Mouse (Mus musculus) monocyte, adult 5-6 weeks (primary cell): ENCODE results near the gene Schip1. TPM values are rescaled to one million over a fixed set of nuclear protein-coding genes. Genes with fewer than 3 reads are reported as not detected.

Experiments
- ATAC-seq: fragments of 153-309, 156-312 bp; replicated peaks from 2 replicates; pipeline ENCODE4 v1.8.0; 2017; ENCODE audit warnings: mild to moderate bottlenecking; ENCODE audit not compliant: low TSS enrichment, insufficient number of reproducible peaks, severe bottlenecking, poor library complexity, low FRiP score
- total RNA-seq: library from RNA; stranded (forward); fragments of 200-1000, 200-491, 200-594 nt; gene quantifications from 3 replicates; pipeline ENCODE4 v1.2.3, GENCODE M21; 2017

Gene Schip1
- total RNA-seq, 1 experiment from 2014 or later, result 0.29 TPM

DNA sequence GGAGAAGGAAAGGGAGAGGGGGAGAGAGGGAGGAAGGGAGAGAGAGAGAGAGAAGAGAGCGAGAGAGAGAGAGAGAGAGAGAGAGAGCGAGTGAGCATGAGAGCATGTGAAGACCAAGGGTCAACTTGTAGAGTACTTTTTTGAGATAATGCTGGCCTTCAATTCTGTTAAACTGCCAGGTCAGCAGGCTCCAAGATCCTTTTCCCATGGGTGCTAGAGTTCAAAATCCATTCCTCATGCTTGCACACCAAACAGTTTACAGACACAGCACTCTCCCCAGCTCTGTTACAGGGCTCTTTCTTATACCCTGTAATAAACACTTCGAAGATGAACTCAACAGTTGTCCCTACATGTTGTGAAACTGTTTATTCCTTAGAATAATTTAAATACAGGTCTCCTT is 450.1 kb downstream of the Schip1 start:
- ATAC-seq, result no peak

DNA sequence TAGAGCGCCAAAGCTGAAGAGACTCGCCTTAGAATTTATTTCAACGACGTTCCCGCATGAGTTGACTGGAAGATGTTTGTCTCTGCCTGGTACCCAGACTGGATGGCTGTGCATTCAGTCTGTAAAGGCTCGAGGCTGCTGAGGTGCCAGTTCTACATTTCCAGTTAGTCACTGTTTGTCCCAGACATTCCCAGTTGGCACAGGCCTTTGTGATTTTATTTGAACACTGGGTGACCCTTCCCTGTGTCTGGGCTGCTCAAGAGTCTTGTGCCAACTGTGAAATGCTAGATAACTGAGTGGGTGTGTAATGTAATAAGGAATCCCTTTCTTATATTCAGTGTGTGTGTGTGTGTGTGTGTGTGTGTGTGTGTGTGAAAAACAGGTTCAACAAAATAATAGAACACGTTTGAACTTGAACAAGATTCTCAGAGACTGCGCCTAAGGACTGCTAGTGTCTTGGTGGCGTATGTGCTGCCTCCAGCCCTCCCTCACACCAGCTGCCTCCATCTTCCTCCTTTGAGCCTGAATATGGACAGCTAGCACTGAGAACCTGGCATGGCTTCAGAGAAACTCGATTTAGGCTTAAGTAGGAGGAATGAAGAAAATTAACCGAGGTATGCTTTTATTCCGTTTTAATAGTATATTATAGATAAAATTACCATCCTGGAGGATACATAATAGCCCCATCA is 451.9 kb downstream of the Schip1 start:
- no peak for ATAC-seq

DNA sequence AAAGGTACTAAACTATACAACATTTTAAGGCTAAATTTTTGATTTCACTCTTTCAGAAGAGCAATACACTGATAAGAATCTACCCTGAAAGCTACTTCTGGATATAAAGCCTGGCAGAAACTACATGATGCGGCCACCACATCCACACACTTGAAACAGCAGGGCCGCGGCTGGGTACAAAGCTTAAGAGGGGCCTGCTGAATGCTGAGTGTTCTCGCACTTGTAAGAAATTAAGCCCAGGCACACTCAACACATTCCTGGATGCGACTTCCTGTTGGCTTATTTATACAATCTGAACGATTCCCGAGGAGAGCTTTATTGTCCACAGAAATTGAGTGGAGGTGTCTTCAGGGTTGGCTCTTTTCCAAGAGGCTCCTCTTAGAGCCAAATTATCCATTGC is 452.6 kb downstream of the Schip1 start:
- ATAC-seq, result no peak

DNA sequence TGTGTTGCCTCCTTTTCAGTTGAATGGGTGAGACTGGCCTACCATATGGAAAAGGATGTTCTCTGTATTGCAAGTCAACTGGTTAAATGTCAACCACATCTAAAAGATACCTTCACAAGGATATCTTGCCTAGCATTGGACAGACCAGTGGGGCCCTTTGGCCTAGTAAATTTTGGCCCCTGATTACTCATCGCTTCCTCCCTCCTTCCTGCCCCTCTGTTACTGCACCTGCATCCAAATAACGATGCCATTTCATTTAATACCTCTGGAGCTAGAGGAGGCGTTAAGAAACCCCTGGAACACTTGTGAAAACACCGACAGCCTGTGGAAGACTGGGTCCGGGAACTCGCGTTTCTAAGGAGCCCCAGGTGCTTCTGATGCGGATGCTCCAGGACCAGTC is 453.4 kb downstream of the Schip1 start:
- no peak for ATAC-seq

DNA sequence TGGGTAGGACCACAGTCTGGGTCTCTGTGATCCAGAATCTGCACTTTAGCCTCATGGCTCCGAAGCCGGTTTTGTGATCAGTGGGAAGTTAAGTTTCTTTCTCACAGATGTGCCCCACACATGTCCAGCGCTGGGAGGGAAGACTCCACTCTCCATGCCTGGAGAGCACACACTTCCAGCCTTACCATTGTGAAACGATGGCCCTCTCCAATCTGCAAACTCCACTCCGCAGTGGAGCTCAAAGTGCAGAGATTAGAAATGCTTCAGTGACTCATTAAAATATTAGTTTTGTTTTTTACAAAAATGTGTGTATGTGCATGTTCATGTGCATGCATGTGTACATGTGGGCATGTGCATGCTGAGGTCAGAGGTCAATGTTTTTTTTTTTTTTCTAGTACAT is 454.0 kb downstream of the Schip1 start:
- no peak for ATAC-seq

DNA sequence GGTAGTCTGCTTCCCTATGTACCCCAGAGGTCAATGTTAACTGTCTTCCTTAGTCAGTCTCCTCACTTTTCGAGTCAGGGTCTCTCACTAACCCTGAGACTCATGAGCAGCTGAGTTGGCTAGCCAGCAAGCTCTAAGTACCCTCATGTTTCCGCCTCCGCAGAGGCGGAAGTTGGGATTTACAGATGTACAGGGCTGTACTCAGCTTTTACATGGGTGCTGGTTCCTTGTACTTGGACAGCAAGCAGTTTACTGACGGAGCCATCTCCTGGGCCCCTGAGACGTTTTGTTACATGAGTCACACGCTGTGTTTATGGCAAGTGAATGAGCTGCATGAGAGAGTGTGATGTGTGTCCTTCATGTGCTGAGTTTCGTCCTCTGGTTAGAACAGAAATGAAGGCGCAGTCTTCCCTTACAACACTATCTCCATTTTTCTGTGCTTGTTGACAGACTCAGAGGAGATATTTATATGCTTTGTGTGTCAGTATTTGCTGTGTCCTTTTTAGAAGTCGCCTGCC is 460.8 kb downstream of the Schip1 start:
- no peak for ATAC-seq

DNA sequence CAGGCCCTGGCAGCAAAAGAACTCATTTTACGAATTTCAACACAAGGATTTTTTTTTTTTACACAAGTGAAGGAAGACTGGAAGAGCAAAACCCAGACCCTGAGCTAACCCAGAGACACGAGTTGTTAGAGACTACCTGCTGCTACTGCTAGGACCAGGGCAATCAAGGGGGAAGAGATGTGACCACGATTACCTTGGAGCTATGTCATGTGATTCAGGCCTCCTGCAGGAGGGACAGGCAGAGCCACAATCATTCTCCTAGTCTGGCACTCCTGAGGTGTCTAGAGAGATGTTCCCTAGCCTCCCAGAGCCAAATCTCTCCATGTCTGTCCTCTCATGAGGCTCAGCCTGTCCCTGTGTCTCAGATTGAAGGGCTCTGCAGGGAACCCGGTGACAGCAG is 461.8 kb downstream of the Schip1 start:
- no peak for ATAC-seq

DNA sequence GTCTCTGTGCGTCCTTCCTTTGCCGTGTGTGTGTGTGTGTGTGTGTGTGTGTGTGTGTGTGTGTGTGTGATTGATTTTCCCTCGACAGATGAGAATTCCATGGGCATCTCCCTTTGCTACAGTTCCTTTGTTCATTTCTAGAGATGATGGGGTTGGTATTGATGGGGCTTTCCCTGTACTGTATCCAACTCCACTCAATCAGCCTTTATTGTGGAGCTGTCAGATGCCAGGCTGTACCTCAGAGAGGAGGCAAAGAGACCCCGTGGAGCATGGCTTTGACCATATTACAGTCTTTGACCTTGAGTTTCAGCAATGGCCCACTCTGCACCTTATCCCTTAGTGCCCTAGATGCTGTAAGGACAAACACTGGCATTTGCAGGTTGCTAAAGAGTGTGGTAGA is 462.6 kb downstream of the Schip1 start:
- ATAC-seq, result no peak

DNA sequence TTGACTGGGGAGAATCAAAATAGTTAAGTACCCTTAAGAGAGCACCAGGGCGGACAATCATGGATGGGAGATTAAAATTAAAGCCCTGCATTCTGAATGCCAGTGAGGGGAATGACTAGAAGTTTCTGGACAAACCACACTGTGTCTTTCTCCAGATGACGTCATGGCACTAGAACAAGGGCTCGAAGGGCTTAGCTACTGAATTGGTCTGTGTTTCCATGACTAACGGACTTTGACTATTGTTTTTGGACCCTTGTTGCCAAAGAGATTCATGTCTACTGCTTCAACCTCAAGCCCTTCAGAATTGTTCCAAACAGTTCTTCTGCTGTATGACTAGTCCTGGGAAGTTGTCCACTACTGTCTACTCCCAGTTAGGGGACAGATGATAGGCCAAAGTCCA is 467.3 kb downstream of the Schip1 start:
- no peak for ATAC-seq

DNA sequence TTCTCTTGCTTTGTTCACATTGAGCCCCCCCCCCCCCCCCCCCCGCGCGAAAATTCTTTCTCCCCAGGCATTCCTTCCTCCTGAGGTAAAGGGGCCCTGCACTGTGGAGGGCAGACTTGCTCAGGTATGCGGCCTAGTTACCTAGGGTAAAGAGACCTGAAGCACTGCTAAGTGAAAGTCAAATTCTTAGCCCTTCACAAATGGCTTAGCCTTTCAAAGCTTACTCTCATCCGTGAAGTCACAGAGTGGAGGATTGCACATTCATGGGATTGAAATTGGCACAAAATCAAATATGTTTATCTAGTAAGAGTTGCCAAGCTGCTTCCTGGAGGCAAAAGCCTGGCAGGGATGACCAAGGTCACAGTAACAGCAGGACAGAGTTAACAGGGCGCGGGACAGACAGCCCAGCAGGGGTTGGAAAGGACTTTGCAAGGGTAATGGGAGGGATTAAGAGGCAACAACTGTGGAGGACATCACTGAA is 470.0 kb downstream of the Schip1 start:
- ATAC-seq, result no peak

DNA sequence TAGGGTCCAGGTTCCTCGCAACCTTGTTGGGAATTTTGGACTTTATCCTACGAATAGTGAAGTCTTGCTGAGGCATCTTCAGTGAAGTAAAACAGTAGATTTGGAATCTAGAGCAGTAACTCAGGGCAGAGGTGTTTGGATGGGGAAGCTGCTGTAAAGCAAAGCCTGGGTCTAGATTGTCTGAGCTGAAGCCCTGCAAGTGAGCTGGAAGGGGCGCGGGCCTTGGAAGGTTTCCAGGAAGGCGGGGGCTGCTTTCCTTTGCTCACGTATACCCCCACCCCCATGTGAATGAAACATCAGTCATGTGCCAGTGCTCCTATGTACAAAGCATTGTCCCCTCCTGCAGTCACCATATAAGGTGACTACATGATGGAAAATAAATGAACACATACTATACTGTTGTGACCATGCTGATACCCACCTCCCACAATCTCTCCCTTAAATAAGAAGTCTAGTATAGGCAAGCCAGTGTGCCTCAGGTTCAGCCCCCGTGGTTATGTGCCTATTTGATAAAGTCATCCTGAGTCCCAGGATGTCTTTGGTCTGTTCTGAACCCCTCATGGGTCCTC is 470.6 kb downstream of the Schip1 start:
- ATAC-seq, result no peak

DNA sequence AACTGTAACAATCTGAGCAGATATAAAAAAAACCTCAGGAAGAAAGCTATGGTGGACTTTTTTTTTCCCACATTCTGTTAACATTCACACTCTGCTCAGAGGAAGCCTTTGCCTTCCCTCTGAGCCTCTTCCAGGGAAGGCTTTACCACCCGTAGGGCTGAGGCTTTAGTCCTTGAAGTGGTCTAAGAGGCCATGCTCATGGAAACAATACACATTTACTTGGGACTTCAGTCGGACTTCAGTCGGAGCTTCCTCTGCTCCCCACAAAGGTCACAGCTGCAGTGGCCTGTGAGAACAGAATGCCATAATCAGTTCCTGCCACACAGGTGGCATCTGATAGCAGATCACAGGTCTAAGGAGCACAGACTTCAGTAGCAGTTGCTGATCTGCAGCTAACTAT is 471.5 kb downstream of the Schip1 start:
- no peak for ATAC-seq

DNA sequence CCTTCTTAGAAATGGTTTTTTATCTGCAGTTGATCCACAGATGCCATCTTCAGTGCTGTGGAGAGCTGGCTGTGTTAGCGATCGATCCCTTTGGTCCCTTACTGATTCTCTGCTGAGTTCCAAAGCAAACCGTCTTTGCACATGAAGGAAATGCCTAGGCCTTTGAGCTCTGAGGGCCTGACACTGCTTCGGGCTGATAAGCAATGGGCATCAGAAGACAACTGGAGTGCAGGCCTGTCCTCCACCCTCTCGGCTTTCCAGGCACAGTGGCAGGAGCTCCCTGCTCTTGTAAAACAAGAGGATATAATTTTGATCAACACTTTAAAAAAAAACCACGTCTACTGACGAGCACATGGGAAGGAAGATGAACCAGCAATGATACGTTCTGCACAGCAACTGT is 477.1 kb downstream of the Schip1 start:
- no peak for ATAC-seq

DNA sequence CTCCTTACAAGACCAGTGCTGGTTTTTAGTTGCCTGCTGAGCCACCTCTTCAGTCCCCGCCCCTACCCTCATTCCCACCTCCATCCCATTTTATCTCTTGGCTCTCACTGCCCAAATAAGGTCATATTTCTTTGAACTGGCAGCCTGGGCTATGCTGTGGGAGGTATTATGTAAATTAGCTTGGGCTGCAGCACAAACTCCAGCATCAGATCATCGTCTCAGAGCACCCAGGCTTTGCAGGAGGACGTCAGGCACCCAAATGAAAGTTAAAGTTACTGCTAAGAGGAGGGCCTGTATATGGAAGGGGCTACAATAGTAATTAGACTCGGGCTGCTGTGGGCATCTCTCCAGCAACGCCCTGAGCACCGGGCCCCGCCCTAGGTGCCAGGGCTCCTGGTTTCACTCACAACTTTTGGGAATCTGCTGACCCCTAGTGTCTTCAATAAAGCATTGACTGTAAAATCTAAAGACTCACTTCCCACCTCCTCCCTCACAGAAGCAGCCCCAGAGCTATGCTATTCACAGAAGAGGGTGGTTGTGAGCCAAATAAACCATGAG is 478.4 kb downstream of the Schip1 start:
- no peak for ATAC-seq

DNA sequence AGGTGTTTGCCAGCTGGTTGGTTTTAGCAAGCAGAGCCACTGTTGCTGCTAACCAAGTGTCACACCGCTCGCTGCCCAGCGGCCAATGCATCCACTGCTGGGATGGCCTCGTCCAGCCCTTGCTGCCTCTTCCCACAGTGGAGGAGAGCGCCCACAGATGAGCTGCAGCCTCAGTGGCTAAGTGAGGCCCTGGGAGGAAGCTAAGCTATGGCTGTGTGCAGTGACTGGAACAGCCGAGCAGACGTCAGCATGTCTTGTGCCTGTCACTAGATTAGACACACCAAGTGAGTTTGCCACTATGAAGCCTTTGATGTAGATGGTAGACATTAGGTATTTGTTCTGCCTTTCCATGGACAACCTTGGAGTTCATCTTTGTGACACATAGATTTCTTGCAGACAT is 480.2 kb downstream of the Schip1 start:
- ATAC-seq, result no peak

DNA sequence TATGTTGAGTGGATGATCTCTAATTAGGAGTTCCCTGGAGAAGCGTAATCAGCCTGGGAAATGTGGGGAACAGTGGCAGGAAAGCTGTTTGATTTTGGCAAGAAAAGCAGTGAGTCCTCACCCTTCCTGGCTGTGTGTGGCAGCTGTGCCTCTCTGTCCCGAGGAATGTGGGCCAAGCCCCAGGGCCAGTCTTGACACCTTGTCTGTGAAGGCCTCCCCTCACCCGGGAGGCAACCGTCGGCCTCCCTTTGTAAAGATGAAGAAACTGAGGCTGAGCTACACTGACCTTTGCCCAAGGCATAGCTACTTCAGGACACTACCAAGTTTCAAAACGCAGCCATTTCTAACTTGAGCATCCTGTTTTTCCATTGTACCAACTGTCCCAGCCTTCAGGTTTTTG is 481.3 kb downstream of the Schip1 start:
- ATAC-seq, result no peak

DNA sequence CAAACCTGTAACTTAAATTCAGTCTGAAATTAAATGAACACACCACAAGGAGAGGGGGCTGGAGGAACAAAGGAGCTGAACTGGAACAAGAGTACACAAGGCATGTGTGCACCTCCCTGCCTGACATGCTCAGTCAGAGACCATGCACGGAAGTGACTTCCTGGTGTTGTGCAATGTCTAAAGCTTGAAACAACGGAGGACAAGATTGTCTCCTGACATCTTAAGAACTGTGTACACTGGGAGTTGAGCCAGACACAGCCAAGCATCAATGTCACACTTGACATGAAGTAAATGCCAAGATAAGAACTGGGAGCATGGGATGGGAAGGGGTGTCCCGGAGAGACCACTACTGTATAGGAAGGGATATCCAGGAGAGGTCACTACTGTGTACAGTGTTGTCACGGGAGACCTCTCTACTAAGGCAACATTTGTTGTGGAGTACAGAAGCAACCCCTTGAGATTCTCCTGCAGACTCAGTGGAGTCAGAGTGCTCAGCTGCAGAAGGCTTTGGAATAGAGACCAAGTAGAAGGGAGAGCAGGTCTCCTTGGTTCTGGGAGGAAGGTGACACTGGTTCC is 490.6 kb downstream of the Schip1 start:
- no peak for ATAC-seq

DNA sequence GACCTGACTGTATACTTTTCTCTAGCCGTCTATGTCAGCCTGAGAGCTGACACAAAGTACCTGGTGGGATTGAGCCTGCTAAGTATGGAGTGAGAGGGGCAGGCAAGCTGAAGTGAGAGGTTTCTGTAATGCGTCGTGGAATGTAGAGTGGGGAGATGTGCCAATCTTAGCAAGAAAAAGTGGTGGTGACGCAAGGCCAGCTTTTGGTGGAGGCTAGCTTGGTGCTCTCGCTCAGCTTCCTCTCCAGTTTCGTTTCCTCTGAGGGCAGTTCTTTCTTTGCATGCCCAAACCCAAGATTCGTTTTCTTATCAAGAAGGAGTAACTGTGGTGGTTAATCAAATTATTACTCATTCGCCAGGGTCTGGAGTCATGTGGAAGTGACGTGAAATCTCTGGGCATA is 492.3 kb downstream of the Schip1 start:
- ATAC-seq, result peak; percentile 72

DNA sequence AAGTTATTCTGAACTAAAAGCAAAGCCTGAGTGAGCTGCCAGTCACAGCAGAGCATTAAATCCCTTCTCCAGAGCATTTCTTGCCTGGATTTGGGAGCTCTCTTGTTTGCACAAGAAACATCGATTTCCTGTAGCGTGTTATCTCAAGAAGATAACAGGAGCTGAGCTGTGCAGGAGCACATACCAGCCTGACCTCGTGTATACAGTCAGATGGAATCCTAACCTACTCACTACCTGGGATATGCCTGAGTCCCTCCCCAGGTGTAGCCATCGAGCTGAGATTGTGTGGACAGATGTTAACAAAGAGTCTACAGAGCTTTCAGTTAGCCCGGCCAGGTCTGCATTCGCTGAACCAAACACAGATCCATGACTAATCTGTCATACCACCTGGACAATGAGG is 494.1 kb downstream of the Schip1 start:
- ATAC-seq, result no peak

DNA sequence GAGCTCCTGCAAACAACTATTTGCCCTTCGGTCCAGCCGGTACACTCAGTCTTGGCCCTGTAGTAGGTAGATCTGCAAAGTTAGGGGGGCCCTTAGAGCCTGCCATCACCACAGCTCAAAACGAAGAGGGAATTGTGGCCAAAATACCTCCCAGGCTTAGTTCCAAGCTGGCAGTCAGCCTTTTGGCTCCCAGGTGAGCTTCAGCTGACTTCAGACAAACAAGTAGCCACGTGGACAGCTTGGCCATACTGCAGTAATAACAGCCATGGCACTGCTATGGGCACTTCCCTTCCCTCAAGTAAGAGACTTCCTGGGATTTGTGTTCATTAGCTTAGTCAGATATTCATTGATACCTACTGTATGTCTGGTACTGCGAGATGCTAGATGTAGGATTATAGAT is 495.5 kb downstream of the Schip1 start:
- ATAC-seq, result no peak
